Mouse (Mus musculus) lung, postnatal 0 days (tissue): Measurements from ENCODE around the gene Golga7b.

Experiments
- CTCF ChIP-seq: IDR thresholded peaks from 2 replicates; pipeline ENCODE4 v1.5.1; 2016; ENCODE audit warnings: antibody characterized with exemption, mild to moderate bottlenecking
- EP300 ChIP-seq: IDR thresholded peaks from 2 replicates; pipeline ENCODE4 v1.6.1; 2016; ENCODE audit warnings: antibody characterized with exemption, mild to moderate bottlenecking, control low read depth

DNA sequence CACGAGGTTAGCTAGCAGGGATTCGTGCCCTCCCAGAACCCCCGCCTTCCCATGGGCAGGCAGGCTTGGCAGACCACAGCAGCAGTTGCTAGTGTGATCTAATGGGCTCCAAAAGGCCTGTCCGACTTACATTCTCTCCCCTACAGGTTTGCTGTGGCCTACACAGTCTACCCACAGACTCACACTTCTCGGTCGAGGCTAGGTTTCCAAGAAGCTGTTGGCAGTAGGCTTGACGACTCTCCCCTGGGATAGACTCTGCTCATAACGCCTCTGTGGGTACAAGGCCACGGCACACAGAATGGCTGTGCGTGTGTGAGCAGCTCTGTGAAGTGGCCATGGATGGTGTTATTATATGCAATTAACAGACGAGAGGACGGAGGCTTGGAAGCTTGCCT is 9.9 kb downstream of the Golga7b start:
- TF ChIP-seq EP300 (no peak), CTCF (no peak)
